Mouse (Mus musculus): ENCODE data around the gene Prdm16. TPM values are rescaled to one million over a fixed set of nuclear protein-coding genes. Genes with fewer than 3 reads are reported as not detected.

The Prdm16 gene
- polyA plus RNA-seq, 1 experiment from 2014 or later = 12.6 TPM

- ATAC-seq = no peak
- Histone ChIP-seq H3K27me3 (replicated peaks; ENCODE audit: control insufficient read depth, insufficient read depth, low read length) (peaks cover 5% of the 10 kb centered on the region), H3K9me3 (ENCODE audit: control insufficient read depth, low read length) (no peaks in the 10 kb centered on the region), H3K36me3 (ENCODE audit: control insufficient read depth, insufficient read depth, low read length) (no peaks in the 10 kb centered on the region), H3K27ac (ENCODE audit: low read depth, low read length) (no peak overlapping the region), H3K4me3 (ENCODE audit: low read length) (no peak overlapping the region), H3K4me2 (ENCODE audit: low read length) (no peak overlapping the region), H3K4me1 (ENCODE audit: control insufficient read depth, insufficient read depth, low read depth, low read length) (peaks cover 5% of the 10 kb centered on the region; the same call in 1 of the 2 replicates), H3K9ac (ENCODE audit: low read depth, low read length) (no peak overlapping the region)
- 76% methylated on average over 9 of the region's 9 CpGs for WGBS
Measured at GRCm38 (mm10) chr4:154450441-154450840, 186.2 kb downstream of the Prdm16 start.

- H3K27ac ChIP-seq (ENCODE audit: low read depth, low read length) = no peak overlapping the region
- no peak for ATAC-seq
- no peak overlapping the region for H3K9ac ChIP-seq (ENCODE audit: low read depth, low read length)
- H3K27me3 ChIP-seq (replicated peaks; ENCODE audit: control insufficient read depth, insufficient read depth, low read length) = peaks cover 5% of the 10 kb centered on the region
- H3K4me3 ChIP-seq (ENCODE audit: low read length) = no peak overlapping the region
- WGBS = 79% methylated on average over 4 of the region's 4 CpGs
- H3K36me3 ChIP-seq (ENCODE audit: control insufficient read depth, insufficient read depth, low read length) = no peaks in the 10 kb centered on the region
- H3K4me1 ChIP-seq (ENCODE audit: control insufficient read depth, insufficient read depth, low read depth, low read length) = peaks cover 5% of the 10 kb centered on the region; the same call in 1 of the 2 replicates
- no peak overlapping the region for H3K4me2 ChIP-seq (ENCODE audit: low read length)
- H3K9me3 ChIP-seq (ENCODE audit: control insufficient read depth, low read length) = no peaks in the 10 kb centered on the region
Measured at GRCm38 (mm10) chr4:154450036-154450435, 186.6 kb downstream of the Prdm16 start.

- H3K9ac ChIP-seq (ENCODE audit: low read depth, low read length) = no peak overlapping the region
- no peaks in the 10 kb centered on the region for H3K36me3 ChIP-seq (ENCODE audit: control insufficient read depth, insufficient read depth, low read length)
- H3K27ac ChIP-seq (ENCODE audit: low read depth, low read length) = no peak overlapping the region
- no peaks in the 10 kb centered on the region for H3K9me3 ChIP-seq (ENCODE audit: control insufficient read depth, low read length)
- peaks cover 5% of the 10 kb centered on the region; the same call in 1 of the 2 replicates for H3K4me1 ChIP-seq (ENCODE audit: control insufficient read depth, insufficient read depth, low read depth, low read length)
- H3K27me3 ChIP-seq (replicated peaks; ENCODE audit: control insufficient read depth, insufficient read depth, low read length) = peaks cover 8% of the 10 kb centered on the region
- peak; percentile 74; the same call in 1 of the 2 replicates for ATAC-seq
- no peak overlapping the region for H3K4me3 ChIP-seq (ENCODE audit: low read length)
- WGBS = 26% methylated on average over 3 of the region's 3 CpGs
- no peak overlapping the region for H3K4me2 ChIP-seq (ENCODE audit: low read length)
Measured at GRCm38 (mm10) chr4:154449343-154449742, 187.3 kb downstream of the Prdm16 start.

GRCm38 (mm10) chr4:154445721-154446120 lies 191.0 kb downstream of the Prdm16 start:
- H3K4me2 ChIP-seq (ENCODE audit: low read length) = no peak overlapping the region
- H3K4me1 ChIP-seq (ENCODE audit: control insufficient read depth, insufficient read depth, low read depth, low read length) = no peaks in the 10 kb centered on the region
- no peak overlapping the region for H3K9ac ChIP-seq (ENCODE audit: low read depth, low read length)
- H3K27ac ChIP-seq (ENCODE audit: low read depth, low read length) = no peak overlapping the region
- H3K27me3 ChIP-seq (replicated peaks; ENCODE audit: control insufficient read depth, insufficient read depth, low read length) = peaks cover 8% of the 10 kb centered on the region
- no peaks in the 10 kb centered on the region for H3K36me3 ChIP-seq (ENCODE audit: control insufficient read depth, insufficient read depth, low read length)
- no peak overlapping the region for H3K4me3 ChIP-seq (ENCODE audit: low read length)
- 58% methylated on average over 9 of the region's 9 CpGs for WGBS
- no peak for ATAC-seq
- H3K9me3 ChIP-seq (ENCODE audit: control insufficient read depth, low read length) = no peaks in the 10 kb centered on the region

- no peak overlapping the region for H3K4me2 ChIP-seq (ENCODE audit: low read length)
- H3K4me1 ChIP-seq (ENCODE audit: control insufficient read depth, insufficient read depth, low read depth, low read length) = no peaks in the 10 kb centered on the region
- WGBS = 54% methylated on average over 9 of the region's 9 CpGs
- peaks cover 8% of the 10 kb centered on the region for H3K27me3 ChIP-seq (replicated peaks; ENCODE audit: control insufficient read depth, insufficient read depth, low read length)
- H3K36me3 ChIP-seq (ENCODE audit: control insufficient read depth, insufficient read depth, low read length) = no peaks in the 10 kb centered on the region
- no peak for ATAC-seq
- no peak overlapping the region for H3K4me3 ChIP-seq (ENCODE audit: low read length)
- no peak overlapping the region for H3K27ac ChIP-seq (ENCODE audit: low read depth, low read length)
- H3K9me3 ChIP-seq (ENCODE audit: control insufficient read depth, low read length) = no peaks in the 10 kb centered on the region
- H3K9ac ChIP-seq (ENCODE audit: low read depth, low read length) = no peak overlapping the region
Measured at GRCm38 (mm10) chr4:154442645-154443304, 193.9 kb downstream of the Prdm16 start.

GRCm38 (mm10) chr4:154439455-154440052 lies 197.1 kb downstream of the Prdm16 start:
- Histone ChIP-seq H3K27ac (ENCODE audit: low read depth, low read length) (no peak overlapping the region), H3K36me3 (ENCODE audit: control insufficient read depth, insufficient read depth, low read length) (no peaks in the 10 kb centered on the region), H3K4me2 (ENCODE audit: low read length) (no peak overlapping the region), H3K9me3 (ENCODE audit: control insufficient read depth, low read length) (no peaks in the 10 kb centered on the region), H3K9ac (ENCODE audit: low read depth, low read length) (no peak overlapping the region), H3K4me3 (ENCODE audit: low read length) (no peak overlapping the region), H3K27me3 (replicated peaks; ENCODE audit: control insufficient read depth, insufficient read depth, low read length) (peaks cover 3% of the 10 kb centered on the region), H3K4me1 (ENCODE audit: control insufficient read depth, insufficient read depth, low read depth, low read length) (no peaks in the 10 kb centered on the region)
- no peak for ATAC-seq
- 69% methylated on average over 14 of the region's 14 CpGs for WGBS

- H3K36me3 ChIP-seq (ENCODE audit: control insufficient read depth, insufficient read depth, low read length) = no peaks in the 10 kb centered on the region
- H3K4me3 ChIP-seq (ENCODE audit: low read length) = no peak overlapping the region
- no peak overlapping the region for H3K27ac ChIP-seq (ENCODE audit: low read depth, low read length)
- H3K4me1 ChIP-seq (ENCODE audit: control insufficient read depth, insufficient read depth, low read depth, low read length) = no peaks in the 10 kb centered on the region
- WGBS = 68% methylated on average over 15 of the region's 15 CpGs
- H3K27me3 ChIP-seq (replicated peaks; ENCODE audit: control insufficient read depth, insufficient read depth, low read length) = peaks cover 2% of the 10 kb centered on the region; the same call in 1 of the 2 replicates
- no peak overlapping the region for H3K4me2 ChIP-seq (ENCODE audit: low read length)
- H3K9me3 ChIP-seq (ENCODE audit: control insufficient read depth, low read length) = no peaks in the 10 kb centered on the region
- ATAC-seq = no peak
- H3K9ac ChIP-seq (ENCODE audit: low read depth, low read length) = no peak overlapping the region
Measured at GRCm38 (mm10) chr4:154438610-154439009, 198.1 kb downstream of the Prdm16 start.

- ATAC-seq = no peak
- Histone ChIP-seq H3K27ac (ENCODE audit: low read depth, low read length) (no peak overlapping the region), H3K9ac (ENCODE audit: low read depth, low read length) (no peak overlapping the region), H3K4me1 (ENCODE audit: control insufficient read depth, insufficient read depth, low read depth, low read length) (no peaks in the 10 kb centered on the region), H3K4me2 (ENCODE audit: low read length) (no peak overlapping the region), H3K4me3 (ENCODE audit: low read length) (no peak overlapping the region), H3K27me3 (replicated peaks; ENCODE audit: control insufficient read depth, insufficient read depth, low read length) (peaks cover 2% of the 10 kb centered on the region; the same call in 1 of the 2 replicates), H3K36me3 (ENCODE audit: control insufficient read depth, insufficient read depth, low read length) (no peaks in the 10 kb centered on the region), H3K9me3 (ENCODE audit: control insufficient read depth, low read length) (no peaks in the 10 kb centered on the region; the same call in 1 of the 2 replicates)
- WGBS = 55% methylated on average over 2 of the region's 2 CpGs
Measured at GRCm38 (mm10) chr4:154429770-154430169, 206.9 kb downstream of the Prdm16 start.

GRCm38 (mm10) chr4:154426901-154427300 lies 209.8 kb downstream of the Prdm16 start:
- no peak overlapping the region for H3K9ac ChIP-seq (ENCODE audit: low read depth, low read length)
- H3K27me3 ChIP-seq (replicated peaks; ENCODE audit: control insufficient read depth, insufficient read depth, low read length) = no peaks in the 10 kb centered on the region
- H3K9me3 ChIP-seq (ENCODE audit: control insufficient read depth, low read length) = no peaks in the 10 kb centered on the region; the same call in 1 of the 2 replicates
- 80% methylated on average over 7 of the region's 7 CpGs for WGBS
- H3K27ac ChIP-seq (ENCODE audit: low read depth, low read length) = no peak overlapping the region
- H3K4me1 ChIP-seq (ENCODE audit: control insufficient read depth, insufficient read depth, low read depth, low read length) = peaks cover 3% of the 10 kb centered on the region
- H3K4me2 ChIP-seq (ENCODE audit: low read length) = no peak overlapping the region
- H3K4me3 ChIP-seq (ENCODE audit: low read length) = no peak overlapping the region
- no peaks in the 10 kb centered on the region for H3K36me3 ChIP-seq (ENCODE audit: control insufficient read depth, insufficient read depth, low read length)
- ATAC-seq = no peak

All from hindbrain, embryonic 16.5 days (tissue).